Mouse (Mus musculus) granulocyte monocyte progenitor cell, adult 5-6 weeks (primary cell): ENCODE data around the gene Mrm3. TPM values are rescaled to one million over a fixed set of nuclear protein-coding genes. Genes with fewer than 3 reads are reported as not detected.
"Not testable (repeated sequence)": the region's sequence is repeated elsewhere in the genome, so short reads cannot be mapped to it uniquely, and the experiment has no call there.

Experiments
- ATAC-seq: replicated peaks from 2 replicates; pipeline ENCODE4 v1.8.0; 2016; ENCODE audit warnings: mild to moderate bottlenecking, moderate TSS enrichment, inconsistent platforms; ENCODE audit not compliant: poor library complexity, severe bottlenecking
- total RNA-seq, 2 experiments: library from RNA; stranded (forward) in 1 of 2; stranded (reverse) in 1 of 2; fragments of 200-712, 200-1000 nt in 1 of 2; fragments of >200 nt in 1 of 2; fragmentation: Nextera tagmentation in 1 of 2; gene quantifications; 2 replicates each; pipeline ENCODE4 v1.2.3; 2014 to 2017

Mrm3 gene
- total RNA-seq (2014; fragmentation: Nextera tagmentation) (19.7 and 26.3 TPM in 2 replicates), total RNA-seq (2017) (28.5 and 30.5 TPM in 2 replicates)

DNA sequence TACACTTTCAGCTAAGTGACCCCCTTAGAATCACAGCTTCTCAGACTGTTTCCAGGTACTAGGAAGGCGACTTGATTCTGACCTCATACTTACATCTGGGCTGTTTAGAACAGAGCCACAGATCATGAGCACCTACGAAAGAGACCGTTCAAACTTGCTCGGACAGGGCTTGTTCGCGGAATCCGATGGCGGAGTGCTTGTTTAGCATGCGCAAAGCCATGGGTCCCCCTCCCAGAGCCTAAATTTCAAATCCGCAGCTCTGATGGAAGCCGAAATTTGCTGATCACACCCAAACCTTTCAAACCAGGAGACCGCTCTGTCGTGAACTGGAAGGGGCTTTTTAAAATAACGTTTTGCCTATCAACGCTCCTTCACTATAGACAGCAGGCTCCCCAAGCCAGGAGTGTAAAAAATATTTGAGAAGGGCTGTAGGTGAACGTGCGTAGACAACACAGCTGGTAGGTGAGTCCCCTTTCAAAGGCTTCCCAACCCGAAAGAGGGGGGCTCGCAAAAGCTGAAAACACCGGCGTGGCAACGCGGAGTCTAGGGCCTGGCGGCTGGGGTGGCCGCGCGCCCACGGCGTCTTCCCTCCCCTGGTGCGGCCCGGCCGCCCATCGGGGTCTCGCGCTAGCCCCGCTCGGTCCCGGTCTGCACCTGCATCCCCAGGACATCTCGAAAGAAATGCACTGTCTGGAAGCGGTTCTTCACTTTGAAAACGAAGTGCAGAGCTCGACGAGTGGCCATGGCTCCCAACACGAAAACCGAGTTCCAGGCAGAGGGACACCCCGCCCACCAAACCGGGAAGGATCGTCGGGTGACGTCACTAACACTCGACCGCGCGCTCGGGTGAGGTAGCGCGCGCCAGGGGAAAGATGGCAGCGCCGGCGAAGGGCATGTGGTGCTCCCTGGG is at the start of gene Mrm3, which contains the start of gene Glod4:
Gene Mrm3 (plus strand): TSS at position 815 of the 910 bp plus-strand sequence.
Gene Glod4 (minus strand): TSS at position 825 of the 910 bp plus-strand sequence.
- peak; percentile 97 for ATAC-seq

- no peak for ATAC-seq
Observed at GRCm38 (mm10) chr11:76196275-76196976, 47.1 kb upstream of the Mrm3 start.

DNA sequence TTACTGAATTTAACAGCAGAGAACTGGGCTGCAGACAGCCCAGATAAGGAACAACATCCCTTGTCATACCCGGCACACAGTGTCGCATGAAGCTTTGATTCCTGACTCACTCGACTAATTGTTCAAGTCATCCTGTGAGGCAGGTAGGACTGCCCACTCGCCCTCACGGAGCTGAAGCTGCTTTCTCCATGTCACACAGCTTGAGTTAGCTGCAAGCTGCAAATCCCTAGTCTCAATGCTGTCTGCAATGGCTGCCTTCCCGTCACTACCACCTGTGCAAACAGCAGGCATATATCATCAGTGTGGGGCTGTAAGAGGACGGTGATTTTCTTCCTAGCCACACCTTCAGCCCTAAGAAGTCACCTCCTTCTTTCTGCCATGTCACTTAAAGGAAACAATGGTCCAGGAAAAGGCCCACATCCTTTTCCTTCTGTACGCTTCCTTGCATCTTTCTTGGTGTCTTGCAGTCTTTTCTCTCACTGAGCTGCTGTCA is 46.5 kb upstream of the Mrm3 start:
- no peak for ATAC-seq

GRCm38 (mm10) chr11:76201761-76202674 is 41.5 kb upstream of the Mrm3 start:
- ATAC-seq: peak; percentile 98

GRCm38 (mm10) chr11:76206793-76207192 is 36.7 kb upstream of the Mrm3 start:
- ATAC-seq: no peak

DNA sequence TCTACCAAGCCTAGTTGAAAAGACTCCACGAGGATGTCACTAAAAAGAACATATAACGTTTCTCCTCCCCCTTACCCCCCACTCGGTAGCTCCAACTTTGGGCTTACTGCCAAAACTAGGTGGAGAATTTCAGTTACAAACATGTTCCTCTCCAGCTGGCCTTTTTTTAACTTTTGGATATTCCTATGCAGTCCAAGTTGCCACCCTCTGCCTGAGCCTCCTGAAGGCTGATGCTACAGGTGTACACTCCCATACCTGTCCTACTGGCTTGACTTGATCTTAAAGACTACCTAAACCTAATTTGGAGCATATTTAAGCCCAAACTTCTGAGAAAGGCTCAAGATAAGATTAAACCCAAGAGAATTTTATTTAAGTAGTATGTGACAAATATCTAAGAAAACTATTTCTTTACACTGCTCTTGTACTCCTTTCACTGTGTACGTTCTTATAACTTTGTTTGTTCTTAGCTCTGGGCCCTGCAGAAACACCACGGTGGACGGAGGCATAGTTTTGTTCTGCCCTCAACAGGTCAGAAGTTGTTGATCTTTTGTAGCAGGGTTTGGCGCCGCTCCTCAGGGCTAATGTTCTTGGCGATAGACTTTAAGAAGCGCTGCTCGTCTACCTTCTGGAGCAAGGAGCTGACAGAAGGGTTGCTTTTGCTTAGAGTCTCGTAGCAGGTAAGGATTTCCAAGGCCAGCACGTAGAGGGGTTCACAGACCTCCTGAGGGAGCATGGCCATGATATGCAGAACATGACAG is 33.1 kb upstream of the Mrm3 start:
- ATAC-seq: no peak

DNA sequence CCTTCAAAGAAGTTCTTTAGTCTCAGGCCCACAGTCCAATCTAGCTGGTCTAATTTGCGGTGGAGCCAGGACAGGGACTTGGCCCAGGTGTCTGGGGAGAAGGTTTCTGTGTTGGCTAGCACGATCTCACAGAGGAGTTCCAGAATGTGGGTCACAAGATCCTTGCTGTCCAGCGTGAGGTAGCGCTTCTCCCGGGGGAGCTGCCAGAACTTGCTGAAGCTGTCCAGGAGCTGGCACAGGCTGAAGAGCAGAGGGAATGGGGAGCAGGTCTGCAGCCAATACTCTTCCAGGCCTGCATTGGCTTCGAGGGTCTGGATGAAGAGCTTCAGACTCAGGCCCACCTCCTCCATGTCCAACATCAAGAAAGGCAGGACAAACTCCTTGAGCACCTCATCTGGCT is 31.9 kb upstream of the Mrm3 start:
- not testable (repeated sequence) for ATAC-seq

DNA sequence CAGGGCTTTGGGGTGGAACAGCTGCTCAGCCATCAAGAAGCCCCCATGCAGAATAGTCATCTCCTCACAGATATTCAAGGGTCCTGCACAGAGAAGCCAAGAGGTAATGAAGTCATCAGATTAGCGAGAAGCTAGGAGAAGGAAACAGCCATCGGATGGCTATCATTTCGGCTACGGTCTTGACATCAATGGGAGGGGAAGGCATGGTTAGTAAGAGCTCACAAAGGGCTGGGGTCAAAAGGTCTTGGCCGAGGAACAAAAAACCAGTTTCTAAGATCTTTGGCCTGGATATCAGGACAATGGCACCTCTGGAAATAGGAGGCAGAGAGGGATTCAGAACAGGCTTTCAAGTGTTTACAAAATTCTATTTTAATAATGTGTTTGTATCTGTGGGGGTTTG is 29.7 kb upstream of the Mrm3 start:
- ATAC-seq: no peak

- ATAC-seq: no peak
Observed at GRCm38 (mm10) chr11:76215011-76215410, 28.5 kb upstream of the Mrm3 start.

- no peak for ATAC-seq
Observed at GRCm38 (mm10) chr11:76216049-76216540, 27.4 kb upstream of the Mrm3 start.

GRCm38 (mm10) chr11:76216681-76217389 is 26.7 kb upstream of the Mrm3 start:
- ATAC-seq: no peak

DNA sequence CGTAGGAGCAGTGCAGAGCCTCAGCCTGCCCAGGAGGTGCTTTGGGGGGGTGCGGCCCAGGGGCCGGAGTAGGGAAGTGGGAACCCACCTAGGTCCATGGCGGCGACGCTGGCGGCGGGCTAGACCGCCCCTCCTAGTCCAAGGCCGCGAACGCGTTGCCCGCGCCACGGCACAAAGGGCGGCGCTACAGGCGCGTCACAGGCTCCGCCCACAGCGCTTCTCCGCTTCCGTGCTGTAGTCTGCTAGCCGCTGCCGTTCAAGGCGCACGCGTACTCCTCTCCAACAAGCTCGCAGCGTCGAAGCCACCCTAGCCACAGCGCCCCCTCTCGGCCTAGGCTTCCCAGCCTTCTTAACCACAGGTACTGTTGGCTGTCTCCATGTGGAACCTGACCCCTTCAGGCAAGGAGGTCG is 26.1 kb upstream of the Mrm3 start, which contains the start of the genes Dbil5 and Gemin4:
Gene Dbil5 (plus strand): TSS at position 219 of the 411 bp plus-strand sequence.
Gene Gemin4 (minus strand): TSS at position 275 of the 411 bp plus-strand sequence.
- peak; percentile 97 for ATAC-seq

- no peak for ATAC-seq
Observed at GRCm38 (mm10) chr11:76224631-76225030, 18.9 kb upstream of the Mrm3 start.

DNA sequence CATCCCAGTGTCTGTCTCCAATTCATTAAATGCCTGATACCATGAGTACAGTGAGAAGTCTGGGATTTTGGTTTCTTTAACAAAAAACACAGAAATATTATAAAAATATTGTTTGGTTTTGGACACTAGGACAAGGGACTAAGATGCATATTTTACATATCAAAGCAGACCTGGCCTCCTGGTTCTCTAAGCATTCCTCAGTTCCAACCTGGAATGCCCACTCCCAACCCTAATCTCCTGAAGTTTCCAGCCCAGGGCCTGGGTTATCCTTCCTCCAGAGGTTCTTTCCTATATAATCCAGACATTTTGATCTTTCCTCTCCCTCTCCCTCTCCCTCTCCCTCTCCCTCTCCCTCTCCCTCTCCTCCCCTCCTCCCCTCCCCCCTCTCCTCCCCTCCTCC is 18.5 kb upstream of the Mrm3 start:
- ATAC-seq: no peak

DNA sequence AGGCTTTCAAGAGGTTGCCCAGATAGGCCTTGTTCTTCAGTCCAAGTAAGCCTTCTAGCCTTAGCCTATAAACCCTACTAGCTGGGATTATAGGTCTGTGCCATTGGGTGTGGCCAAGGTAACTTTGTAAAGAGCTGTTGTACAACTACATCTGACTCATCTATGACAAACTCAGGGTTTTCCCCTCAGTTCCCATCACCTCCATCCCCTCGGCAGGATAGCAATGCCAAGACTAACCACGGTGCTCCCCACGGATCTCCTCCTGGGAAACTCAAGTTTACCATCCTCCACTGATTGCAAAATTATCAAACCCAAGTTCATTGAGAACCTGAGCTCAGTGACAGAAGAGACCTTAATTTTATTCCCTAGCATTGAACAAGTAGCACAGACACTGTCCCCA is 7.4 kb upstream of the Mrm3 start:
- no peak for ATAC-seq

DNA sequence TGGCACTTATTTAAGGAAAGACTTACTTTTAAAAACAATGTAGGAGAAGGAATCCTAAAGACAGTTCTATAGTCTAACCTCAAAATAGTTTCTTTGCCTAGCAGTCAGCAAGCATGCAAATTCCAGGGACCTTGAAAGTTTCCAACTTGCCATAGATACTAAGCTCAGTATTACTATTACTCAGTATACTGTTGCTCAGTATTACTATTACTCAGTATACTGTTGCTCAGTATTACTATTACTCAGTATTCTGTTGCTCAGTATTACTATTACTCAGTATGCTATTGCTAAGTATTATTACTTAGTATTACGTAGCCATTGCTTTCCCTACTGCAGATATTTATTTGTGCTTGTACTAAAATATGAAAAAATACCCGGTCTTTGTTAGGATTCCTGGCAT is 3.8 kb upstream of the Mrm3 start:
- ATAC-seq: no peak

DNA sequence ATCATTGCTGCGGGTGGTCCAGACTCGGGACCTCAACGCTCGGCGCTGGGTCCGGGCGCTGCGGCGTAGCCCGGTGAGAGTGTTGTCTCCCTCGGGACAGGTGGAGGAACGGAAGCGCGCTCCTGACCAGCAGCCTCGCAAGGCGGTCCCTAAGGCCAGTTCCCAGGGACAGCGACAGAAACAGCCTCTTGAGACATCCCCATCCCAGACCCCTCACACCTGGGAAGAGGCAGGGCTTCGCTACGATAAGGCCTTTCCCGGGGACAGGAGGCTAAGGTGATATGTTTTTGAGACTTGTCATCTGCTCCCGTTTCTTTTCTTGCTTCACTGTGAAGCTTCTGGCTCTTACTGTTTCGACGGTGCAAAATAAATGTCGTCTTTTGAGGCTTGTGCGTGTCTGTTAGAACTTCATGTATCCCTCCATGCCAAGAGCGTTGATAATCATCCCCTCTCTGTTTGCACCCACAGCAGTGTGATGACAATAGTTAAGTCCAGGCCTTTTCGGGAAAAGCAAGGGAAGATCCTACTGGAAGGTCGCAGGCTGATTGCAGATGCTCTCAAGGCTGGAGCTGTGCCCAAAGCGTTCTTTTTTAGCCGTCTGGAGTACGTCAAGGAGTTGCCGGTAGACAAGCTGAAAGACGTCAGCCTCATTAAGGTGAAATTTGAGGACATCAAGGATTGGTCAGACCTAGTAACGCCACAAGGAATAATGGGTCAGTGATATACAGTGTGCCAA is 464 bp downstream of the Mrm3 start:
- ATAC-seq: no peak

- ATAC-seq: no peak
Observed at GRCm38 (mm10) chr11:76246439-76246838, 2.9 kb downstream of the Mrm3 start.
